Mouse (Mus musculus) CD4-positive naive resting alpha-beta T cell, adult 76 days (primary cell): ENCODE measurements around the gene Gdpd3. TPM values are rescaled to one million over a fixed set of nuclear protein-coding genes. Genes with fewer than 3 reads are reported as not detected.

Source experiments
- total RNA-seq: library from RNA; stranded (reverse); gene quantifications from one replicate; pipeline ENCODE4 v1.2.4, GENCODE M21; 2023

The Gdpd3 gene
- 2.6 TPM for total RNA-seq

GRCm38 (mm10) chr7:126766201-126766600 lies at the start of gene Gdpd3:
Gene Gdpd3 (plus strand): TSS chr7:126766334.

GRCm38 (mm10) chr7:126759050-126759671 lies 7.0 kb upstream of the Gdpd3 start, which contains the start of gene Mapk3:
Gene Mapk3 (plus strand): TSS chr7:126759601.

GRCm38 (mm10) chr7:126776598-126777057 lies 10.5 kb downstream of the Gdpd3 start, which contains the start of gene Ypel3:
Gene Ypel3 (plus strand): TSS chr7:126776955.

GRCm38 (mm10) chr7:126780971-126781635 lies 15.0 kb downstream of the Gdpd3 start, which contains the start of gene Tbx6:
Gene Tbx6 (plus strand): TSS chr7:126781483.

GRCm38 (mm10) chr7:126791851-126792720 lies 26.0 kb downstream of the Gdpd3 start, which contains the start of gene Ppp4c:
Gene Ppp4c (minus strand): TSS chr7:126792496.

GRCm38 (mm10) chr7:126797411-126798126 lies 31.4 kb downstream of the Gdpd3 start, which contains the start of gene Fam57b:
Gene Fam57b (plus strand): TSS chr7:126797668.

Other genes with a start within 250 kb of the Gdpd3 start
- 106 TPM for gene Eif3c, start 199.9 kb upstream of the Gdpd3 start, total RNA-seq
- 4.6 TPM for gene Apobr, start 181.4 kb upstream of the Gdpd3 start, total RNA-seq
- 90.5 TPM for gene Cln3, start 180.5 kb upstream of the Gdpd3 start, total RNA-seq
- gene Il27, start 171.4 kb upstream of the Gdpd3 start, total RNA-seq = not detected
- not detected for gene Nupr1, start 135.5 kb upstream of the Gdpd3 start, total RNA-seq
- gene Sgf29, start 117.0 kb upstream of the Gdpd3 start, total RNA-seq = 58.8 TPM
- gene Sult1a1, start 89.9 kb upstream of the Gdpd3 start, total RNA-seq = 0.59 TPM
- 127 TPM for gene Bola2, start 70.9 kb upstream of the Gdpd3 start, total RNA-seq
- 6.8 TPM for gene Slx1b, start 70.5 kb upstream of the Gdpd3 start, total RNA-seq
- gene Coro1a, start 58.5 kb upstream of the Gdpd3 start, total RNA-seq = 1,152 TPM
- gene Mapk3, start 6.7 kb upstream of the Gdpd3 start, total RNA-seq = 29.3 TPM
- 256 TPM for gene Ypel3, start 10.6 kb downstream of the Gdpd3 start, total RNA-seq
- 8.0 TPM for gene Tbx6, start 15.1 kb downstream of the Gdpd3 start, total RNA-seq
- gene Ppp4c, start 26.2 kb downstream of the Gdpd3 start, total RNA-seq = 239 TPM
- gene Fam57b, start 31.3 kb downstream of the Gdpd3 start, total RNA-seq = not detected
- not detected for gene 4930451I11Rik, start 65.3 kb downstream of the Gdpd3 start, total RNA-seq
- gene Doc2a, start 81.1 kb downstream of the Gdpd3 start, total RNA-seq = not detected
- 24.4 TPM for gene Hirip3, start 95.6 kb downstream of the Gdpd3 start, total RNA-seq
- gene Ino80e, start 96.0 kb downstream of the Gdpd3 start, total RNA-seq = 60.5 TPM
- 72.3 TPM for gene Taok2, start 118.4 kb downstream of the Gdpd3 start, total RNA-seq
- 22.6 TPM for gene Tmem219, start 156.6 kb downstream of the Gdpd3 start, total RNA-seq
- gene Kctd13, start 162.5 kb downstream of the Gdpd3 start, total RNA-seq = 37.3 TPM
- not detected for gene Asphd1, start 183.2 kb downstream of the Gdpd3 start, total RNA-seq
- 6.1 TPM for gene Sez6l2, start 184.2 kb downstream of the Gdpd3 start, total RNA-seq
- 99.9 TPM for gene Cdipt, start 209.6 kb downstream of the Gdpd3 start, total RNA-seq
- 0.62 TPM for gene Cdiptos, start 209.8 kb downstream of the Gdpd3 start, total RNA-seq
- gene Mvp, start 248.3 kb downstream of the Gdpd3 start, total RNA-seq = 25.5 TPM